Mouse (Mus musculus) erythroblast, embryonic 14.5 days (primary cell): ENCODE data around the gene Pde7b.

Experiments
- GATA1 ChIP-seq: IDR thresholded peaks from 2 replicates; pipeline ENCODE4 v1.6.1; 2012; ENCODE audit warnings: low read length, inconsistent platforms, mixed read lengths
- TAL1 ChIP-seq: IDR thresholded peaks from 3 replicates; pipeline ENCODE4 v1.6.1; 2012; ENCODE audit warnings: low read length, inconsistent platforms, mixed read lengths

- TF ChIP-seq GATA1: no peak
- no peak for TF ChIP-seq TAL1
These were observed 92.4 kb downstream of the Pde7b start for GRCm38 (mm10) chr10:20632256-20633084.
